Mouse (Mus musculus) CD4-positive, CD25-positive, alpha-beta regulatory T cell, adult 2 months (primary cell): Measurements from ENCODE around the gene Chn1.

Experiments used
- DNase-seq: peaks from one replicate; pipeline ENCODE4 v3.0.0-alpha.2; 2012; ENCODE audit warnings: low read depth, low spot score

Gene Chn1

DNA sequence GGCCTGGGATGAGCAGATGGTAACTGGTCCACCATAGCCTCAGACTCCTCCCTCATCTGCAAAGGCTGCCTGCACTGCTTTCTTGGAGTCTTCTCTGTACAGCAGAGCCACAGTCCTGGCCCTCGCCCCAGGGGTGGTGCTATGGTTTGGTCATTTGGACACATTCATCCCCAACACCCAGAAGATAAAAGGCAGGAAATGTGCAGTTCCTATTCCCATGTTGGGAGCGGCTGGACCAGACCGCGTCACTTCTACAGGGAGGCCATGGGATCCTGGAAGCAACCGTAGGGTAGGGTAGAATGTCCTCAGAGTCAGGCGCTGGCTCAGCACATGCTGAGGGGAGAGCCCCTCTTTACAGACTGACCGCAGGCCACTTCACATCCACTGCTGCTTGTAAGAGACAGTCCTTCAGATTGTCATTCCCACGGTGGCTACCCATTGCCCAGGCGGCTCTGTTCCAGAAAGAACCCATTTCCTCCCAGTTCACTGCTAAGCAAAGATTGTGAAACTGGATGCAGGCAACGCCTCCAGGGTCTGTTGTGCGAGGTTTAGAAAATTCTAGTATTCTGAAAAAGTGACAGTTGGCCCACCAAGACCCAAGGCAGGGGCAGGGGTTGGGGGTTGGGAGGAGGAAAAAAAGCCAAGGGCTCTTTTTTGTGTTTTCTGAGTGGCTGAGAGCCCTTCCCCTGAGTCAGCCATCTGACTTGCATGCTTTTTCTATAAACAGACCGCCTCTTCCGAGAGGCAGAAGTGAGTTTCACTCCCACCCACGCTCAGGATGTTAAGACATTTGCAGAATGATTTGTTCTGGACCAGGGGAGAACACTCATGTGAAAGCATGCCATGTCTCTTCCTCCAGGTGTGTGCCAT is 182.7 kb downstream of the Chn1 start:
- no peak for DNase-seq

DNA sequence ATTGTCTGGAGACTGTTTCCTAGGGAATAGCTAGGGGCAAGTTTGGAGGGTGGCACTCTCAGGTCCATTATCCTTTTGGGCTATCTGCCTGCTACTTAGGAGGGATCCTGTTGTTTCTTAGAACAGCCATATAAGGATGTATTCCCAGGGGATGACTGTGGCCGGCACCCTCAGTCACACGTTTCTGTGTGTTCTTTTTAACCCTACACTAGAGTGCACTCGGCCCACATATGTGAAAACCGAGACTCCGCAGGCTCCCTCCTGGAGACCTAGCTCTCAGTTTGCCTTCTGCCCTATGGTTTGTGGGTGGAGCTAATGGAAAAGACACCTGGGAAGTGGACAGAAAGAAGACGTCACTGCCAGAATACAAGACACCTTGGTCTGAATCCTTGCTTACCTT is 183.9 kb downstream of the Chn1 start:
- no peak for DNase-seq

DNA sequence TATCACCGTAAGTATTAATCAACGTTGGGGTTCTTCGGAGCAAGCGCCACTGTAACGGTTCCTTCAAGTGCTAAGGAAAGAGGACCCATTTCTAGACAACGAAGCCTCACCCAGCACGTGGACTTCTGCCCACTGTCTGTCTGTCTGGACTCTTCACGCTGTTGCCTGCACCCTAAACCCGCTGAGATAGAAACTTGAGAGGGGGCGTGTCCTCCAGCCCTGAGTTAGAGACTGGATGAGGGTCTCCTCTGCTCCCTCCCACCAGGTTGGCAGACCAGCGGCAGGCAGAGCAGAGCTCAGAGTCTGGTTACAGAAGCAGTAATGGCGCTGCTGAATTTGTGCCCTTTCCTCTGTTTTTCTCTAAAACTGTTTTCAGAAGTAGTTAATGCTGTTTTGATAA is 185.0 kb downstream of the Chn1 start:
- DNase-seq, result no peak

DNA sequence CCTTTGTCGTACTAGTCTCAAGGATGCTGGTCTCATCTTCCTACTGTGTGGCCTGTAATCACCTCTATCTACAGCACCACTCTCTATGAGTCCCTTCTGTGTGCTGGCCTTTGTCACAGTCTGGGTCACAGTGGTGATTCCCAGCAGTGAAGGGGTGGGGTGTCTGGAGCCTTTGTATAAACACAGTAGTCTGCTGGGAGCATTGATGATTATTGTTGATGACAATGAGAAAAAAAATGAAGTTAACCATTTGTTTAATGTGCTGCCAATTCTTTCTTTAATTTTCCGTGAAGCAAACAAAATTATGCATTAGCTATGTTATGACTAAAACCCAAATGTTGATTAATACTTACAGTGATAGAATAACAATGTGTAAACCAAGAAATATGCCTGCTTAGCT is 186.2 kb downstream of the Chn1 start:
- DNase-seq, result no peak

DNA sequence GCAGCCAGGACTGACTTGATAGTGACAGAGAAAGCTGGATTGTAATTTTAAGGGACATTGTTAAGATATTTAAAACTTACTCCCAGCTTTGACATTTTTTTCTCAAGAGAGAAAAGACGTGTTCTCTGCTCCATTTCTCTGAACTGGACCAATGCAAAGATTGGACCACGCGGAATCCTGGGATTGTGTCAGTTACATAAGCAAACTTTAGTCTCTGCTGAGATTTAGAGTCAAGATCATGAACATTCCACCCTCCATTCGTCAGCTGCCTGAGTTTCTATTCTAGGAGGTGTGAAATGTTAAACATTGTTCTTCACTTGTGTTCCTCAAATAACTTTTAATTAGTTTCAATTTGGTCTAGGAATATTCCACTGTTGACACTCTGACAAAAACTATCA is 188.0 kb downstream of the Chn1 start:
- DNase-seq, result no peak

DNA sequence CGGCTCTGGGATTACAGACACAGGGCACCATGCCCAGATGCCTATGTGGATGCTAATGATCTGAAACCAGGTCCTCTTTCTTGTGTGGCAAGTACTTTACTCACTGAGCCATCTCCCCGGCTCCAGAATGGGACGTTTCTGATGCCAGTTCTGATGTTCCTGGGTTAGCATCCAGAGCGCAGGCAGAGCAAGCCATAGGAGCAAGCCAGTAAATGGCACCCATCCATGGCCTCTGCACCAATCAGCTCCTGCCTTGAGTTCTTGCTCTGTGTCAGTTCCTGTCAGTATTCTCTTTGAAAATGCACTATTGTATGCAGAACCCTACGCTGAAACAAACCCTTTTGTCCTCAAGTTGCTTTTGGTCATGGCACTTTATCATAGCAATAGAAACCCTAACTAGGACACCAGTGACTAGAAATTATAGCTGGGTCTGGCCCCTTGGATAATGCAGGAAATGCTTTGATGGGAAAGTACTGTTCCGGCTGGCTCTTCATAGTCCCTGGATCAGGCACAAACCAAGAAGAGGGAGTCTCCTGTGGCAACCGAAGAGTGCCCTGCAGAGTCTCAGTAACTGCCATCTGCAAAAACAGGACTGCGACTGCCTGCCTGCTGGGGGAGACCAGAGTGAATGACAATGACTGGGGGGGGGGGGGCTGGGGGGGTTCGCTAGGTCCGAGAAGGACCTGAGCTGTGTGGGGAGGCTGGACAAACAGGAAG is 188.6 kb downstream of the Chn1 start:
- DNase-seq, result no peak

DNA sequence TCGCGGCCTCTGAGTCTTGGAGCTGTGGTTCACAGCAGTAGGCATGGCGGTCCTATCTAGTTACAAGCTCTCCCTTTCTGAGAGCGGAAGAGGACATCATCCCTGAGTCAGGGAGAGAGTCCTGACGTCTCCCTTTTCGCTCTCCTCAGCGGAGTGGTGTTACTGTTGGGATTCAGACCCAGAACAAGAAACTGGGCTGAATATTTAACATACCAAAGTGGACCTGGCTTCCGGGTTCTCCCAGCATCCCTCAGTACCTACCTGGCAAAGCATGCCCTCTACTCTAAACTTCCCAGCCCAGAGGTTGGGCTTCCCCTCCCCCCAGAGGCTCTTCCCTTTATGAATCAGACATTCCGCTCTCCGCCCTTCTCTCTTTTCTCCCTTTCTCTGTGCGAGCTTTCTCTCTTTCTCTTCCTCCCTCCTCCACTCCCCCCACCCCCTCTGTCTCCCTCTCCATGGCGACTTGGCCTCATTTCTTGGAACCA is 189.8 kb downstream of the Chn1 start:
- DNase-seq, result no peak

DNA sequence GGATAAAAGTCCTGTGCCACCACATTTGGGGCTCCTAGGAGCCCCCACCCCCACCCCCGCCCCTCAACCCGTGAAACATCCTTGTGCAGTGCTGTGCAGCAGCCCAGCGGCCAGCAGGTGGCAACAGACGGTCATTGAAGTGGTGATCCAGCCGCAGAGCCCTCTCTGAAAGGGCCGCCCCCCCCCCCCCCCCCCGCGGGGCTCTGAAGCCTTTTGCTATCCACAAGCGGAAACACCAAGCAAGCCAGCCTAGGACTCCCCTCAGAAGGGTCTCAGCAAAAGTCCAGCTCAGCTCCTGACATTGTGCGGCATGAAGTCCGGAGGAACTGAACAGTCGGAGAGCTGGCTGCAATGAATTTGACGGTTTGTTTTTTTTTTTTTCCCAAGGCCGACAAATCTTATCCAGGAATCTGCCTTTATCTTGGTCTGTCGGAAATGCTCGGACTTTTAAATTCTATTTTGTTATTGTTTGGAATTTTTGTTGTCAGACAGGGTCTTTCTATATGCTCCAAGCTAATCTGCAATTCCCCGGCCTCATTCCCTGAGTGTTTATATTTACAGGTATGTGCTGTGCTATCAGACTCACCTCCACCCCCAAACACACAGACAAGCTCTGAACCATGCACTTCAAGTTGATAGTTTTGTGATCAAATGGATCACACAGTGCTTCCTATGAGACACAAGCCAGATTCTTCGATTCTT is 190.3 kb downstream of the Chn1 start:
- peak; percentile 71 for DNase-seq

DNA sequence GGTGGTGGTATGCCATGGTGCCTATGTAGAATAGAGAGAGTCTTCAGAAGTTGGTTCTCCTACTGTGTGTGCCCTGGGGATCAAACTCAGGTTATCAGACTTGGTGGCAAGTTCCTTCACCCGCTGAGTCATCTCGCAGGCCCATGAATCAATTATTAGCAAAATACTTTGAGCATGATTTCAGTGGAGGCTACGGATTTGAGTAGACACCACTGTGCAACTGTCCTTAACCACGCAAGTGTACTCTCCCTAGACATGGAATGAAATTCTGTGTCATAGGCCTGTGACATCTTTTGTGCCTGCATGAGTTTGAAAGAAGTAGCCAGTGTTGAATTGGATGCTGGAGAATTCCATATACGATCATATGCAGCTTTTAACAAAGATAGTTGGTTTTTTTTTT is 194.4 kb downstream of the Chn1 start:
- DNase-seq, result no peak

DNA sequence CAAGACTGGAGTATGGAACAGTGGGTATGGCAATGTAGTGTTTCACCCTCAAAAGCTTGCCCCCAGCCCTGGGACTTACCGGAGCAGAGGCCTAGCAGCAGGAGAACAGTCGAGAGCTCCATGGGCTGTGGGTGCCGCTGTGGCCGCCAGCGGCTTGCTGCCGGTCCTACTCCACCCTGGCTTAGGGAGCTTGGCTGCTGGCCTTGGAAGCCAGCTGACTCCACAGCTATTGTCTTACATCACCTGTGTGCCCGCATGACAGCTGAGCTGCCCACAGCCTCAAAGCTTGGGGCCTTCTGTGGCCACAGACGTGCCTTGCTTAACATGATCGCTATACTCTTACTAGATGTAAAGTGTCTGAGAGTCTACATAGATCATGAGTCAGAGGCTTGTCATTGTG is 195.0 kb downstream of the Chn1 start, which contains the start of gene Chrna1:
TSS of gene Chrna1 (minus strand) at position 173 of the 400 bp plus-strand sequence.
- no peak for DNase-seq

DNA sequence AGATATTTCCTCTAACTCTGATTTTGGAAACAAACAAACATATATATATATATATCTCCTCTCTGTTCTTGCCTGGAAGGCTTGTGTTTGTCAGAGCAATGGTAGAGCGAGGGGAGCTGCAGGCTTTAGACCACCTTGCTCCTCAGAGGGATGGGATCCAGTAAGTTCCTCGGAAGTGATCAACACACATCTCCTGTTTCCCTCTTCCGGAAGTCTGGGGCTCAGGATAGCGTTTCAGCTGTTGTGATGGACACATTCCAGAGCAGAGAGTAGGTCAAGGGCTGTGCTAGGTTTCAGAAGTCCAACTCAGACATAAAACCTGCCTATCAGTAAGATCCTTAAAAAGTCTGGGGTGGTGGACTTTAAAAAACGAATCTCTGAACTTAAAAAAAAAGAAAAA is 196.0 kb downstream of the Chn1 start:
- DNase-seq, result no peak

DNA sequence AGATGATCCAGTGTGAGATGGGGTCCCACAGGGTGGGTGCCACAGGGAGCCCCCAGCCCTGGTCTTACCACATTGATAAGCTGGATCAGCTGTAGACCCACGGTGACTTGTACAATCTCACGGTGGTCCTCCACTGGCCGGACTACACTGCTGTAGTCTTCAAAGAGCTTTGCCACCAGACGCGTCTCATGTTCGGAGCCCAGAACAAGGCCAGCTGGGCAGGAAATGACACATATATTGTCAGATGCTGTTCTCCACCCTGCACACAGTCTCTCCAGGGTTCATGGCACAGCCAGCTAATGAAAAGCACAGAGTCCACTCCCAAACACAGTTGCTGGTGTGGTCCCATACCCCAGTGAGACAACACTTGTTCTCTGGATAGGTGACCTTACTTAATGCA is 200.7 kb downstream of the Chn1 start:
- DNase-seq, result no peak

DNA sequence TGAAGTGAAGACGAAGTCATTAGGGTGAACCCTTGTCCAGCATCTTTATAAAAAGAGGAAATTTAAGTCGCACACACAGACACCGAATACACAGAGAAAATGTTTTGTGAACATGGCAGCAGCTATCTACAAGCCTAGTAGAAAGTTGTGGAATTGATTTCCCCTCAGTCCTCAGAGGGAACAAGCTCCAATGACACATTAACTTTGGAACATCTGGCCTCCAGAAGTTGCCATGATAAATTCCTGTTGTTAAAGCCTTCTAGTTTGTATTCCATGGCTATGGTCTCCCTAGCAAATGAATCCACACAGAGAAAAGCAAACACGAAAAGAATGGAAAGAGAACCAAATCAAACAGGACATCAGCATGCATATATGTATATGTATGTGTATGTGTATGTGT is 201.6 kb downstream of the Chn1 start:
- no peak for DNase-seq

DNA sequence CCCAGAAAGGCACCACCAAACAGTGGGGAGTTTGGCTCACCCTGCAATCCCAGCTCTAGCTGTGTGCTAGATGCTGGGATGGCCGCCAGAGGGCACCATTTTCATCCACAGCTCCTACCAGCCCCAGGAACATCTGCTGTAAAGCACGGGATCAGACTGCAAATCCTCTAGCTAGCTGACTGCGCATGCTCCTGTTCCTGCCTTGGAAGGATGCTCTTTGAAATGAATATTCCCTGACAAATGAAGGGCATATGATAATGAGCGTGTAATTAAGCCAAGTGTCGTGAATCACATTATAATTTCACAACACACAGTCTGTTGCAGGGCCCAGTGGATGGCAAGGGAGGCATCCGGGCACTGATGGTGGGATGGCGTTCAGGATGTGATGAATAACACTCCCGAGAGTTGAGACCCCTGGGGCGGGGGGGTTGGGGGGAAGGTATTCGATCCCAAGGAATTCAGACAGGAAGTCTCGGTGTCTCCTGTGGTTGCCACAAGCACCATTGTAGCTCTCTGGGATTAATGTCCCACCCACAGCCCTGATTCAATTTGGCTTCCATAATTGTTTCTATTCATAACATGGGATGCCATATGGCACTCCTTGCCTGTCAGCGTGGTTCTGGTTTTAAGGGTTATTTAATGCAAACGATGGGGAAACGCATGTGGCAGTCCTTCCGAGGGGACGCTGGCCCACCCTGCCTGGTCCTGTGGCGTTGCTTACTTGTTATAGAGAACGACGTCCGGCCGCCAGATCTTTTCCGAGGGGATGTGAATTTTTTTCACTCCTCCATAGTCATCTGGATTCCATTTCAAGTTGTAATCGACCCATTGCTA is 202.4 kb downstream of the Chn1 start:
- DNase-seq, result peak; percentile 67

DNA sequence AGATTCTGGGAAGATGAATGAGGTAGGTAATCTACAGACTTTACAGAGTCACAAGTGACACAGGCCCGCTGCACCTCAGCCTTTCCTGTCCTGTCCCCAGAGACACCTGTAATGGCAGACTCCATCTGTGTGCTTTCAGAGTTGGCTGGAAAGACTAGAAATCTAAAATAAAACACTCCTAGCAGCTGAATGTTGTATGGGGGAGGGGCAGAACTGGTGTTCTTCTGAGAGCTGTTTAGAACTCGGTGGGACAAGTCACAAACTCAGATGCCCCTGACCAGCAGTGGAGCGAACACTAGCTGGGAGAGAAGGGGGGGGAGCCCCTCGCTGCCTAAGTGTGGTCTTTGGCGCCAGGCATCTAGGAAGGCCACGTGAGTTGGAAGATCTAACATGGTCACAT is 203.2 kb downstream of the Chn1 start:
- DNase-seq, result no peak

DNA sequence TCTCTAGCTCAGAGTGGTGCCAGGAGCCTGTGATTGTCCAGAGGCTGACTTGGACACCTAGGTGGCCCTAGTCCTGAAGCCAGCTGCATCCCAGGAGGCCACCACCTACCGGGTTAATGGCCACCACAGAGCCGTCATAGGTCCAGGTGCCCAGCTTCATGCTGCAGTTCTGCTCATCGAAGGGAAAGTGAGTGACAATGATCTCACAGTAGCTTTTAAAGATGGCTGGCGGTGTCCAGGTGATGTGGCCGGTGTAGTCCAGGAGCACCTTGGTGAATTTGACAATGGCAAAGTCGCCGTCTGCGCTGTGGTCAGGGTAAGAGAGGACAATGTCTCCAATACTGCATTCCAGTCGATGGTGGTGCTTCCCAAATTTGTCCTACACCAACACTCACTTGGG is 203.8 kb downstream of the Chn1 start:
- no peak for DNase-seq

DNA sequence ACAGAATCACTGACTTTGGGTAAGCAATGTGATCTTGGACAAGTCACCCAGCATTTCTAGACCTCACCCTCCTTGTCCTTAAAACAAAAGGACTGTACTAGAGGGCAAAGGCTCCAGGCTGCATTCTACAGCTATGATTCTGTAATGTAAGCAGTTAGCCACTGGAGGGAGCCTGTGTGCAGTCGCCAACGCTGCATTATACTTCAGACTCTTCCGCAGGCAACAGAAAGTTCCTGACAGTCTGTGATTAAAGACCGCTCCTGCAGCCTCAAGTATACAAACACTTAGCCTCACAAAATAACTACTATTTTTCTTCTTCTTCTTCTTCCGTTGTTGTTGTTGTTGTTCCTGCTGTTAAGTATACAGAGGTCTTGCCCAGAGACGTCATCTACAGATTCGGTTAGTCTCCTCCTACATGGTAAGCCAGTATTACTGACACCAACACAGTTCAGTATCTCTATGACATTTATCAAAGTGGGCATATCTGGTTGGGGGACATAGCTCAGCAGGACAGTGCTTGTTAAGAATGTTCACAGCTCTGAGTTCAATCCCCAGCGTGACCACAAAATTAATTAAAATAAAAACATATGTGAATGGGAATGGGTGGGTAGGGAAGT is 208.0 kb downstream of the Chn1 start:
- peak; percentile 80 for DNase-seq

DNA sequence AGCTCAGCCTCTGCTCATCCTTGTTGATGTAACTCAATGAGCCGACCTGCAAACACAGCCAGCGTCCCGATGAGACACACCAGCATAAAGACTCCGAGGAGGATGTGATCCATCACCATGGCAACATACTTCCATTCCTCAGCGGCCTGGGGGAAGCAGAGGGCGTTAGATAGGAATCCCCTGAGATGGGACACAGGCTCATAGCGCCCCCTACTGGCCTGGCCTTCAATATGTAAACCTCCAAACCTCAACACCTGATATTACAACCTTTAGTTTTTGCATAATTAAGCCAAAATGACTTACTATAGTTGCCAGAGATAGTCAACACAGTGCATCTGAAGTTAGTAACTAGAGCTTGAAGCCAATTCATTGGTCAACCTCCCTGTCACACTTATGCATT is 209.0 kb downstream of the Chn1 start:
- DNase-seq, result peak; percentile 63

DNA sequence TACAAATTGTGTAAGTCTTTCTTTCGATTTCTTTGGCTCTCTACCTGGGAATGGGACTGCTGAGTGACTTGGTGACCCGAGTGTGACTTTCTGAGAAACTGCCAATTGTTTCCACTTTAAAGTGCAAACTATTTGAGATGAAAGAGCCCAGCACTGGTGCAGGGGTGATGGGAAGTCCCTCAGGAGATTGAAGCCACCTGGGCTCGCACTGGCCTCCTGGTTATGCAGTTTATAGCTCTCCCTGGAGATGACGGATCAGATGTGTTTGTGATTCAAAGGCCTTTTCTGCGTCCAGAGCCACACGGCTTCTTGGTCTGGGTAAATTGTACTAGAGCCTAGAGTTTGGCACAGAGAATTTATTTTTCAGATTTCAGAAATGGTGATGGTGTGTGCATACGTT is 211.5 kb downstream of the Chn1 start:
- DNase-seq, result no peak

DNA sequence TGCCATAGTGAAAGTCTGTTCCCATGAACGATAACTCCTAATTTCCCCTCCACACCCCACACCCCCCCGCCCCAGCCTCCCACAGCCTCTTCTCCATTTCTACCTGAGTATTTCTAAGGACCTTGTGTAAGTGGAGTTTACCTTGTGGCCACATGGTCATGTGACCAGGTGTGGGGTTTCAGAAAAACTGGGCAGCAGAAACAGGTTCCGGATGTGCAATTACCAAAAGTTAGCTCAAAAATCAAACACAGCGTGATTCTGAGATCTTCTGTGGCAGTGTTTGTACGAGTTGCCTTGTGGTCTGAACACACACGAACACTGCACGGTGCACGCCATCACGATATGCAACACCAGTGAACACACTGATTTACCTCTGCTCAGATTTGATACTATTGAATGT is 212.5 kb downstream of the Chn1 start:
- DNase-seq, result no peak

DNA sequence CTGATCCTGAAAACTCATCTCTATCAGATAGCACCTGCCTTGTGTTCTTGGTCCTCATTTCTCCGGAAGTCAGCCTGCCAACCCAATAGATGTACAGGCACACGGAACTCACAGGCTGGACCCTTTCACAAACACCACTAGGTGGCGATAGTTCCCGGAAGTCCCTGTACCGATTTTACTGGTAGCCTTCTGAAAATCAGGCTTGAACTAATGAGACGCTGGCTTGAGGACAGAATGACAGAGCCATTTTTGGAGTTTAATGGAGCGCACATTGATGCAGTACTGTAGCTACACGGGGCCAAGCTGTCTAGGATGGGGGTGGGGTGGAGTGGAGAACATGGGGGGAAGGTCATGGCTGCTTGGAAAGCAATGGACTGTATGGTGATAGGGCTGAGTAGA is 213.5 kb downstream of the Chn1 start:
- DNase-seq, result peak; percentile 78
